Mouse (Mus musculus) limb, embryonic 11.5 days (tissue): ENCODE measurements around the gene Nlrp4c. TPM values are rescaled to one million over a fixed set of nuclear protein-coding genes. Genes with fewer than 3 reads are reported as not detected.
"Not testable (repeated sequence)": the region's sequence is repeated elsewhere in the genome, so short reads cannot be mapped to it uniquely, and the experiment has no call there.

Source experiments
- ATAC-seq: fragments of 200-750 bp; cut with Nextera tagmentation; 2 replicates; pipeline ENCODE4 v1.8.0; 2017; ENCODE audit warnings: low read depth; ENCODE audit not compliant: insufficient number of reproducible peaks, low FRiP score, low TSS enrichment
- DNase-seq: peaks from one replicate; pipeline ENCODE4 v3.0.0-alpha.2; 2015; ENCODE audit warnings: low spot score
- H3K27ac ChIP-seq: fragments of 300-500 bp; sonication (generic); replicated peaks from 2 replicates; pipeline ENCODE4 v1.5.1; 2014; ENCODE audit warnings: low read depth, mild to moderate bottlenecking, low read length
- H3K27me3 ChIP-seq: fragments of 300-500 bp; sonication (generic); 2 replicates; pipeline ENCODE4 v1.6.1; 2014; ENCODE audit warnings: mild to moderate bottlenecking, low read length, mixed read lengths; ENCODE audit not compliant: control insufficient read depth, insufficient read depth
- H3K36me3 ChIP-seq: fragments of 300-500 bp; sonication (generic); 2 replicates; pipeline ENCODE4 v1.6.1; 2014; ENCODE audit warnings: mild to moderate bottlenecking, low read length, moderate library complexity, mixed read lengths; ENCODE audit not compliant: control insufficient read depth, insufficient read depth
- H3K4me1 ChIP-seq: fragments of 300-500 bp; sonication (generic); 2 replicates; pipeline ENCODE4 v1.6.1; 2014; ENCODE audit warnings: low read length, mixed read lengths; ENCODE audit not compliant: control insufficient read depth, insufficient read depth
- H3K4me2 ChIP-seq: fragments of 300-500 bp; sonication (generic); 2 replicates; pipeline ENCODE4 v1.6.1; 2014; ENCODE audit warnings: low read depth, mild to moderate bottlenecking, moderate library complexity; ENCODE audit not compliant: severe bottlenecking
- H3K4me3 ChIP-seq: fragments of 300-500 bp; sonication (generic); 2 replicates; pipeline ENCODE4 v1.5.1; 2014; ENCODE audit warnings: low read depth, low read length
- H3K9ac ChIP-seq: fragments of 300-500 bp; sonication (generic); 2 replicates; pipeline ENCODE4 v1.6.1; 2014; ENCODE audit warnings: mild to moderate bottlenecking, low read length
- H3K9me3 ChIP-seq: fragments of 300-500 bp; sonication (generic); 2 replicates; pipeline ENCODE4 v1.6.1; 2016; ENCODE audit warnings: low read length; ENCODE audit not compliant: control insufficient read depth
- WGBS: fragments of 180-500 bp; shearing (Covaris S2); extraction: QIAGEN DNeasy Blood & Tissue Kit; methylation state at CpG from one replicate; pipeline ENCODE4 v1.1.7; 2014; 5-methylcytosine and 5-hydroxymethylcytosine counted together
- polyA plus RNA-seq: library from polyadenylated mRNA; unstranded; fragments of >200 nt; fragmentation: Nextera tagmentation; extraction: Ambion mirVana; gene quantifications from 2 replicates; pipeline ENCODE4 v1.2.1, GENCODE M21; 2014

Gene Nlrp4c
- polyA plus RNA-seq, result not detected in 2 replicates

- no peak for ATAC-seq
- Histone ChIP-seq H3K36me3 (no peaks in the 10 kb centered on the region), H3K27me3 (no peaks in the 10 kb centered on the region), H3K4me3 (no peak within 1 kb of the TSS), H3K9ac (no peak within 1 kb of the TSS), H3K4me2 (no peak within 1 kb of the TSS), H3K4me1 (no peaks in the 10 kb centered on the region), H3K9me3 (peaks cover 2% of the 10 kb centered on the region; the same call in 1 of the 2 replicates), H3K27ac (no peak within 1 kb of the TSS)
- no peak for DNase-seq
- WGBS, result 88% methylated on average over 11 of the region's 11 CpGs
Measured at GRCm38 (mm10) chr7:6044861-6045260, at the start of gene Nlrp4c. Gene Nlrp4c, plus strand, starts transcription at chr7:6045161.

GRCm38 (mm10) chr7:6010910-6011309 lies 34.1 kb upstream of the Nlrp4c start, which contains the start of gene Vmn1r65:
Gene Vmn1r65, minus strand, starts transcription at chr7:6011010.
- ATAC-seq (no peak), DNase-seq (no peak)
- Histone ChIP-seq H3K36me3 (no peaks in the 10 kb centered on the region), H3K4me2 (no peak within 1 kb of the TSS), H3K9ac (no peak within 1 kb of the TSS), H3K4me1 (no peaks in the 10 kb centered on the region), H3K27ac (no peak within 1 kb of the TSS), H3K9me3 (peaks cover 8% of the 10 kb centered on the region; the same call in 1 of the 2 replicates), H3K4me3 (no peak within 1 kb of the TSS), H3K27me3 (no peaks in the 10 kb centered on the region)
- 93% methylated on average over 1 of the region's 1 CpGs for WGBS

- H3K9me3 ChIP-seq, result 0 out of 2 replicates have a peak, but pooled peaks cover 2% of the 10 kb centered on the region
- no peak for DNase-seq
Measured at GRCm38 (mm10) chr7:6119501-6119900, 74.5 kb downstream of the Nlrp4c start.

GRCm38 (mm10) chr7:6120104-6120503 lies 75.1 kb downstream of the Nlrp4c start:
- not testable (repeated sequence) for H3K4me2 ChIP-seq, H3K36me3 ChIP-seq, DNase-seq, H3K4me3 ChIP-seq, H3K9me3 ChIP-seq, H3K9ac ChIP-seq, H3K27me3 ChIP-seq, ATAC-seq, H3K27ac ChIP-seq, H3K4me1 ChIP-seq
- 81% methylated on average over 2 of the region's 2 CpGs for WGBS

More at GRCm38 (mm10) chr7:6119501-6119900, 74.5 kb downstream of the Nlrp4c start:
- no peak overlapping the region for H3K27ac ChIP-seq
- H3K9ac ChIP-seq, result no peak overlapping the region
- H3K4me3 ChIP-seq, result no peak overlapping the region
- H3K27me3 ChIP-seq, result no peaks in the 10 kb centered on the region
- no peak for ATAC-seq
- no peaks in the 10 kb centered on the region for H3K36me3 ChIP-seq
- H3K4me2 ChIP-seq, result no peak overlapping the region
- 73% methylated on average over 3 of the region's 3 CpGs for WGBS
- H3K4me1 ChIP-seq, result no peaks in the 10 kb centered on the region

GRCm38 (mm10) chr7:6121128-6121527 lies 76.2 kb downstream of the Nlrp4c start:
- H3K4me1 ChIP-seq, DNase-seq, H3K27me3 ChIP-seq, ATAC-seq, H3K36me3 ChIP-seq, H3K4me2 ChIP-seq, H3K27ac ChIP-seq, H3K9ac ChIP-seq, H3K4me3 ChIP-seq, H3K9me3 ChIP-seq: not testable (repeated sequence)
- WGBS, result 79% methylated on average over 1 of the region's 1 CpGs

GRCm38 (mm10) chr7:6126690-6127448 lies 81.9 kb downstream of the Nlrp4c start:
- no peak overlapping the region for H3K4me2 ChIP-seq
- peaks cover 1% of the 10 kb centered on the region for H3K36me3 ChIP-seq
- ATAC-seq, result peak; percentile 40
- H3K27me3 ChIP-seq, result no peaks in the 10 kb centered on the region
- H3K27ac ChIP-seq, result no peak overlapping the region
- 42% methylated on average over 7 of the region's 7 CpGs for WGBS
- no peak overlapping the region for H3K4me3 ChIP-seq
- peak; percentile 71 for DNase-seq
- H3K4me1 ChIP-seq, result no peaks in the 10 kb centered on the region
- peaks cover 2% of the 10 kb centered on the region; the same call in 1 of the 2 replicates for H3K9me3 ChIP-seq
- H3K9ac ChIP-seq, result no peak overlapping the region

GRCm38 (mm10) chr7:6130346-6130745 lies 85.4 kb downstream of the Nlrp4c start:
- 39% methylated on average over 4 of the region's 4 CpGs for WGBS
- no peak overlapping the region for H3K27ac ChIP-seq
- peaks cover 16% of the 10 kb centered on the region for H3K36me3 ChIP-seq
- H3K4me2 ChIP-seq, result no peak overlapping the region
- H3K9ac ChIP-seq, result no peak overlapping the region
- ATAC-seq, result no peak; the same call in 1 of the 2 replicates
- H3K4me3 ChIP-seq, result no peak overlapping the region
- H3K27me3 ChIP-seq, result no peaks in the 10 kb centered on the region
- peaks cover 5% of the 10 kb centered on the region; the same call in 1 of the 2 replicates for H3K9me3 ChIP-seq
- peak; percentile 58 for DNase-seq
- no peaks in the 10 kb centered on the region for H3K4me1 ChIP-seq

- ATAC-seq, result no peak
Measured at GRCm38 (mm10) chr7:6132646-6133045, 87.7 kb downstream of the Nlrp4c start.

More at GRCm38 (mm10) chr7:6132646-6133045, 87.7 kb downstream of the Nlrp4c start:
- DNase-seq, result no peak
- Histone ChIP-seq H3K4me2 (no peak overlapping the region), H3K4me3 (no peak overlapping the region), H3K4me1 (no peaks in the 10 kb centered on the region), H3K9ac (no peak overlapping the region), H3K27me3 (no peaks in the 10 kb centered on the region), H3K27ac (no peak overlapping the region), H3K36me3 (peaks cover 16% of the 10 kb centered on the region), H3K9me3 (peaks cover 5% of the 10 kb centered on the region; the same call in 1 of the 2 replicates)
- WGBS, result 80% methylated on average over 30 of the region's 30 CpGs
